Mouse (Mus musculus): ENCODE measurements around the gene Tmem109. TPM values are rescaled to one million over a fixed set of nuclear protein-coding genes. Genes with fewer than 3 reads are reported as not detected.

The Tmem109 gene
- total RNA-seq, 1 experiment from 2014 or later: 11.5 TPM

GRCm38 (mm10) chr19:10896849-10897248, 15.0 kb upstream of the Tmem109 start:
- ATAC-seq (ENCODE audit: extremely low read depth, insufficient number of reproducible peaks, low FRiP score, poor library complexity, severe bottlenecking): no peak

DNA sequence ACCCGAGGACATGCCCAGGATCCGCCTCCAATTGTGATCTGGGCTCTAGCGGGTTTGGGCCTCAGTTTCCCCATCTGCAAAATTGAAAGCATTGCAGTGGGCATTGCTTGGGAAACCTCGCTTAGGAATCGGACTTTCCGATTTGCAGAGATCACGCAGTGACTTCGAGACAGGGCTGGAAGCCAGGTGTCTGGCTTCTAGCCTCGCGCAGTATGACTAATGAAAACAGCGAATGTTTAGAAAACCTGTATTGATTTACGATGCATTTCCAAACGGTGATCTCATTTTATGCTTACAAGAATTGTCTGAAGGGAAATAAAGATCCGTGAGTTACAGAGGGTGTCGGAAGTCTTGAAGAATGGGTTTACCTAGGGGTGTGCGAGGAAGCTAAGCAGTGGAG, 13.9 kb upstream of the Tmem109 start:
- no peak for ATAC-seq (ENCODE audit: extremely low read depth, insufficient number of reproducible peaks, low FRiP score, poor library complexity, severe bottlenecking)

DNA sequence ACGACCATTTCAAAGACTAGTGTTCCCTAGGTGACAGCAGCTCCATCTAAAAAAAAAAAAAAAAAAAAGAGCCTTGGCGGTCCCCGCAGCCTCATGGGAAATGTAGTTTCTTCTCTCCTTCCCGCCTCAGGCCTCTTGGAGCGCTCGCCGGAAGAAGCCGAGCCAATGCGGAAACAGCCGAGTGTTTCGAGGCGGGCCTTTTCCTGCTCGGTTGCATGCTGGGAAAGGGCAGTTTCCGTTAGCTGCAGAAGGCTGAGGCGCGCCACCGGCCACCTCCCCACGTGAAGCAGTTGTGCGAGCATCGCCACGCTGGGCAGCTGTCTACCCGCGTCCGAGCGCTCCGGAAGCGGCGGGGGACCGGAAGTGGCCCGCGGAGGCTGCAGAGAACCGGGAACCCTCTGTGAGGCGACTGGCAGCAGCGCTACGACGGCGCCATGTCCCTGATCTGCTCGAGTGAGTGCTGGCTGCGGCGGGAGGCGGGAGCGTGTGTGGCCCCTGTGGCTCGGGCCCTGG, 13.3 kb upstream of the Tmem109 start, which contains the start of gene Prpf19:
Gene Prpf19 (plus strand): TSS at position 216 of the 513 bp plus-strand sequence.
- ATAC-seq (ENCODE audit: extremely low read depth, insufficient number of reproducible peaks, low FRiP score, poor library complexity, severe bottlenecking): peak; percentile 99

GRCm38 (mm10) chr19:10892201-10892600, 10.4 kb upstream of the Tmem109 start:
- no peak for ATAC-seq (ENCODE audit: extremely low read depth, insufficient number of reproducible peaks, low FRiP score, poor library complexity, severe bottlenecking)

DNA sequence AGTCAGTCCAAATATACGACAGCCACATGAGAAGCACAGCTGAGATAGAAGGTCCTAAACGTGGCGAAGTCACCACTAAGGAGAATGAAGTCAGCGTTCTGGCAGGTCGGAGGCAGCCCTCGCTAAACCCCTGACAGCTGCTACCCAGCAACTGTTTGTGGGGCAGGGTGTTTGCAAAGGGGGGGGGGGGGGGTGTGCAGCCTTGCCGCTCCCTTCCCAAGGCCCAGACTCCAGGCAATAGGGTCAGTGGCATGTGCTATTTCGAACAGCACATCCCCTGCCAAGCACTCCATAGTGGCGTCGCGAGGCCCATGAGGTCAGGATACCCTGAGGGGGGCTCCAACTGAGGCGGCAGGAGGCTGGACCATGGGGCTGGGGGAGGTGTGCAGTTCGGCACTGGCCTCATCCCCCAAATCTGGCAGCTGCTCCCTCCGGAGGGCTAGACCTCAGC, 801 bp downstream of the Tmem109 start:
- no peak for ATAC-seq (ENCODE audit: extremely low read depth, insufficient number of reproducible peaks, low FRiP score, poor library complexity, severe bottlenecking)

- peak; percentile 96 for ATAC-seq (ENCODE audit: extremely low read depth, insufficient number of reproducible peaks, low FRiP score, poor library complexity, severe bottlenecking)
These were observed 1.5 kb downstream of the Tmem109 start for GRCm38 (mm10) chr19:10880085-10880974.

DNA sequence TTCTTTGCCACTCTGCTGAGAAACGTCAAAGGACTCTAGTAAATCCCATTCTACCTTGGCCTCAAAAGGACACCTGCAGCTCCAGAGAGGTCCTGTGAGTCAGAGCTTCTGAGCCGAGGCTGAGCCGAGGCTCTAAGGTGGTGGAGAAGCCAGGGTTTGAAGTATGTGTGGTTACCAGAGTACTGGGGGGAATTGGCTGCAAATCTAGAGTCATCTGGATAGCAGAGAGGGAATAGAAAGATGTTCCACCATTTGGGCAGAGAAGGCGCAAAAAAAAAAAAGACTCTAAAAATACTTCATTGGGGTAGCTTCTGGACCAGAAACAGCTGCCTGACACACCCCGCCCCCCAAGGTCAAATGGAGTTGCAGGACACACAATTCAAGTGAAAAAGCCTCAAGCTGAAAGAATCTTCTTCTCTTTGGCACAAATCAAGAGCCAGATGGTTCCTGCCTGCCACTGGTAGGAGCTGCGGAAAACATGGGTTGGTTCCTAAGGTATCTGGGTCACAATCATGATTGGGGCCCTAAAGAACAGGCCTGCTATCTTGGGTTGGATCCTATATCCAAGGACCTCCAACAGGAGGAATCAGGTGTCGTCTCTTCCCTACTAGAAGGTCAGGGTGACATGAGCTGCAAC, 3.5 kb downstream of the Tmem109 start:
- no peak for ATAC-seq (ENCODE audit: extremely low read depth, insufficient number of reproducible peaks, low FRiP score, poor library complexity, severe bottlenecking)

DNA sequence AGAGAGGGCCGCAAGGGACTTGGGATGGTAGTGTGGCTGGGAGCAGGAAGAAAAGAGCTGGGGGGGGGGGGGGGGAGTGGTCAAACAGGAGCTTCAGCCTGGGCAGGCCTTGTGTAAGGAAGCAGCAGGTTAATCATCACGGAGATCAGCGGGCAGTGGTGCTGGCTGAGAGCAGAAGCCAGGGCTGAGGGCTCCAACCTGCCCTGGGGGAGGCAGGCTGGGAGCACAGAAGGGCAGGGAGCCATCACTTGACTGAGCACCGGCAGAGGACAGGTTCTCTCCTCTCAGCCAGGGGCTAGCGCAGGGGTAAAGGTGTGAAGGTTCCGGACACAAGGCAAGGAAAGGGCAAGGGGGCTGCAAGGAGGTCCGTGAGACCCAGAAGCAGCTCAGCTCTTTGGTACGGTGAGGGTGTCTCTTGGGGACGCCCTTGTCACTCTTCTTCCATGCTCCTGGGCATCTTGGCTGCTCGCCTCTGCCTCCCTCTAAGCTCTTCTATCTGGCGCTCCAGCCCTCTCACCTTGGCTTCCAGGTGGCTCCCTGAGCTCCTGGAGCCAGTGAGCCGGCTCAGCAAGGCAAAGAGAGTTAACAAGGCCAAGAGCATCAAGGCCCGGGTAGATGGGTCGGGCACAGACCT, 10.4 kb downstream of the Tmem109 start:
- no peak for ATAC-seq (ENCODE audit: extremely low read depth, insufficient number of reproducible peaks, low FRiP score, poor library complexity, severe bottlenecking)

DNA sequence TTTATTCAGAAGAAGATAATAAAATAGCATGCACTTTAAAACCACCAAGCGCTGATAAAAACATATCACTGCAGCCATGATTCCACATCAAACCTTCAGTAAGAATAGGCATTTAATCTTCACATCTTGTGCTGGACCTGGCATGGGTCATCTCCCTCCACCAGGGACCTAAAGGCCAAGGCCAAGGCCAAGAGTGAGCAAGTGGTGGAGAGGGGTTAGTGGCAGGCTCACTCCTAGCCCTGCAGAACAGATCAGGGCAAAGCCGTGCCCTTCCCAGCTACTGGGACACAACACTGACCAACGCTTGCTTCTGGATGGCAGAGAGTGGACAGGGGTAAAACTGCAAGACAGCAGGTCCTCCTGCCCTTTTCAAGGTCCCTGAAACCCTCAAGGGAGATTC, 11.1 kb downstream of the Tmem109 start:
- no peak for ATAC-seq (ENCODE audit: extremely low read depth, insufficient number of reproducible peaks, low FRiP score, poor library complexity, severe bottlenecking)

DNA sequence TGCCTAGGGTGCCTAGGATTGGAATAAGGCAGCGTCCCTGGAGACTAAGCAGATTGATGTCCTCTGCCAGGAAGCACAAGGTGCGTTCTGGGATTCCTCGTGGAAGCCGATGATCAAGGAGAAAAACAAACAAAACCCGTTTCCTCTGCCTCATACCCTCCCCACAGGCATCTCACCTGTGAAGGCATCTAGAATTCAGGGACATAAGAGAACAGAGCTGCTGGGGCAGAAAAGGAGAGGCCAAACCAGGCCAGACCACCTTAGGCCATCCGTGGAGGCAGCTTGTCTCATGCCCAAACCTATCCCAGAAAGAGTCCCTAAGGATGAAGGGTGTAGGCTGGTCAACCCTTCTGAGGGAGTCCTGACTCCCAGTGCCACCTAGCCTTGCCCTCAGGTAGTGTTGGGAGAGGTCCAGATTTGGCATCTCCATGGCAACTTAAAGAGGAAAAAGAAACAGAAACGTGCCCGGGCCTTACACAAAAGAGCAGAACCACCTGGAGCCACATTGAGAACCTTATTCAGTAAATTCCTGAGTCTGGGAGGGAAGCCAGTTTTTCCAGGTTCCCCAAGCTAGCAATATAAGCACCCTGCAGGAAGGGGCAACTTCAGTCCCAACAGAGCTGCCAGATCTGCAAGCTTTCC, 11.8 kb downstream of the Tmem109 start, which contains the start of gene Tmem132a:
Gene Tmem132a (minus strand): TSS at position 55 of the 642 bp plus-strand sequence.
- no peak for ATAC-seq (ENCODE audit: extremely low read depth, insufficient number of reproducible peaks, low FRiP score, poor library complexity, severe bottlenecking)

DNA sequence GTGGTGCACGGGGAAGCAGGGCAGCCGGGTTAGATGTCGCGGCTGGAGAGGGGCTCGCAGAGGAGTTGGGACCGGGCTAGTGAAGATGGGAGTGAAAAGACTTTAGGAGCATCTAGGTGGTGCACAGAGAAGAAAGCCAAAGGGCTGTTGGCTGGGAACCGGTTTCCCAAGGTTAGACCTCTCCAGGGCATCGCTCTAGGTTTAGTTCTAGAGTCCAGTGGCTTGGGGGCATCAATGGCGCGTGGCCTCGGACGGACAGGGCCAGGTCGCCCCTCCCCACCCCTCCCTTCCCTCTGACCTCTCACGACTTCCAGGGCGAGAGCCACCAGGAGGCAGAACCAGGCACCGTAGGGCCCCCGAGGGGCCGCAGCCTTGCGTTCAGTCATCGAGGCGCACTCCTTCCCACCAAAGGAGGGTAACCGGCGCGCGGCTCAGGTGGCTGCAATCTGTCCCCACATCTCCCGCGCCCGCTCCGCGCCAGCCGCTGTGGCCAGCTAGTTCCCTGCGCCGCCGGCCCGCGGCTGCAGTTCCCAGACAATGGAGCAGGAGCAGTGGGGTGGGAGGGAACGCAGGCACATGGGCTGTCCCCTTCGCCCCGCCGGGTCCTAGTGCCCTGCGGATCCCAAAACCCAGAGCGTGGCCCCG, 12.4 kb downstream of the Tmem109 start:
- no peak for ATAC-seq (ENCODE audit: extremely low read depth, insufficient number of reproducible peaks, low FRiP score, poor library complexity, severe bottlenecking)

GRCm38 (mm10) chr19:10868623-10869141, 13.1 kb downstream of the Tmem109 start:
- no peak for ATAC-seq (ENCODE audit: extremely low read depth, insufficient number of reproducible peaks, low FRiP score, poor library complexity, severe bottlenecking)

- ATAC-seq (ENCODE audit: extremely low read depth, insufficient number of reproducible peaks, low FRiP score, poor library complexity, severe bottlenecking): no peak
These were observed 13.7 kb downstream of the Tmem109 start for GRCm38 (mm10) chr19:10867946-10868622.

GRCm38 (mm10) chr19:10866351-10866750, 15.4 kb downstream of the Tmem109 start:
- ATAC-seq (ENCODE audit: extremely low read depth, insufficient number of reproducible peaks, low FRiP score, poor library complexity, severe bottlenecking): no peak

DNA sequence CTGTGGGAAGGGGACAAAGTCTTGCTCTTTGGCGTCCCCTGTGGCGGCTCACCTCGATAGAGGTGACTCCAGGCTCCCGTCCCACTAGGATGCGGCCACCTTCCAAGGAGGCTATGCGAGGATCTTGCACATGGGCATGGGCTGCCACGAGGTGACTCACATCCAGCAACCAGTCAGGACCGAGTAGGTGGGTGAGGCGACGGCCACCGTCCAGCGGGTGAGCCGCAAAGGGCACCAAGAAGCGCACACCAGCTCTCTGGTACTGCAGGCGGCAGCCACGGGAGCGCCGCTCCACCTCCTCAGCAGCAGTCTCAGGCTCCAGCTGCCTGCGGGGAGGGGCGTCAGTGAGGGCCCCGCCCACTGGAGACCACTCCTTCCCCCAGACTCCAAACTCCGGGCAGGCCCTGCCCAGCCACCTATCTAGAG, 21.7 kb downstream of the Tmem109 start:
- no peak for ATAC-seq (ENCODE audit: extremely low read depth, insufficient number of reproducible peaks, low FRiP score, poor library complexity, severe bottlenecking)

DNA sequence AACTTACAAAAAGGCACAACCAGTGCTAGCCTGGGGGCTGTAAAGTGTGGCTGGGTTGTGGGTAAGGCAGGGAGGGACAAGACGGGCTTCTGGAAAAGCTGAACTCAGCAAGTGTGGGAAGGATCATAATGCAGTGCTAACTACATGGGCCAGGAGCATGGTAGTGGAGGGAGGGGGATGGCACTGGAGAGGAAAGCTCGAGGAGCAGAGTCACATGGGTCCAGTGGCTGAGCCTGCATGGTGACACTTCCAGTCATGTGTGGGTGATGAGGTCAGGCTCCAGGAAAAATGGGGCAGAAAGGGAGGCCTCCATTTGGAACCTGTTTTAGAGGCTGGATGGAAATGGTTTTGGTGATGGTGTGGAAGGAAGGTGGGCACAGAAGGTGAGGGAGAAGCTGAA, 25.3 kb downstream of the Tmem109 start:
- no peak for ATAC-seq (ENCODE audit: extremely low read depth, insufficient number of reproducible peaks, low FRiP score, poor library complexity, severe bottlenecking)

DNA sequence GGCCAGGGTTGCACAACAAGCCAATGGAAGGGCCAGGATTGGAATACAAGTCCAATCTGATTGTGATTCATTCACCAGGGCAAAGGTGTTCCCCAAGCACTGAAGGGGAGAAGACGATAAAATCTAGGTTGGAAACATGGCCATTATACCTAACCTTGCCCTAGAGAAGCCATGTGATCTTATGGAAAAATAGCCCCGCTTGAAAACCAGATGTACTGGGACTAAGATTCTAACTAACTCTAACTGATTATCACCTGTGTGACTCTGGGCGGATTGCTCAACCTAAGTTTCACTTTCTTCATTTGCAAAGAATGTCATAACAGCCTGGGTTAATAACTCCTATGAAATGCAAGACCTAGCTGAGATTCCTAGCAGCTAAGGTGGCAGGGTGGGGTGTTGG, 26.4 kb downstream of the Tmem109 start:
- no peak for ATAC-seq (ENCODE audit: extremely low read depth, insufficient number of reproducible peaks, low FRiP score, poor library complexity, severe bottlenecking)

Measured in neutrophil, adult 5-6 weeks (primary cell).